Comparison of ENCODE assay signal across 10 mouse cellular contexts in the genomic region with DNA sequence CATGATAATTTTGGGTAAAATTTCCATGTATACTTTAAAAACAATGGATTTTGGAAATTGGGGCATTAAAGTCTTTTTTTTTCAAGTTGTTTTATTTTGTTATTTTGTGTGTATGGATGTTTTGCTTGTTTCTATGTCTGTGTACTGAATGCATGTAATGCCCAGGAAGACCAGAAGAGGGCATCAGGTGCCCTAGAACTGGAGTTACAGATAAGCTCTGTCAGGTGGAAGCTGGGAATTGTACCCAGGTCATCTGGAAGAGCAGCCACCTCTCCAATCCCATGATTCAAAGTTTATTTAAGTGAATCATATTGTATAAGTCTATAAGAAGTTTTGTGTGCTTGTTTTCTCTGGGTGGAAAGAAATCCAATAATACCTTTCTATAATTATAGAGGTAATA.
DNase-seq lines count a peak whose midpoint lies in the region; ATAC-seq lines count a peak whose summit lies in the region.
"Had no signal": no experiment of that assay in that cellular context is flagged by ENCODE, and none has a peak within 500 bp of the region (broad histone marks: within the 10 kb centered on the region; RNA-seq: fewer than 3 reads in every experiment).

No protein-coding gene starts in this region.

- no peaks in the 10 kb centered on the region for H3K4me1 ChIP-seq in embryonic facial prominence, embryonic 11.5 days (ENCODE audit: control insufficient read depth, insufficient read depth, low read length)
- H3K4me1 ChIP-seq in embryonic facial prominence, embryonic 10.5 days, result 0 out of 2 replicates have a peak, but pooled peaks cover 4% of the 10 kb centered on the region
- H3K4me1 ChIP-seq: midbrain, embryonic 15.5 days had no signal

- H3K4me3 ChIP-seq in embryonic facial prominence, embryonic 11.5 days (ENCODE audit: low read depth, low read length), result no peak overlapping the region
- H3K4me3 ChIP-seq in embryonic facial prominence, embryonic 10.5 days, result no peak overlapping the region
- H3K4me3 ChIP-seq: hindbrain, embryonic 15.5 days; midbrain, embryonic 15.5 days had no signal

- no peak overlapping the region for H3K27ac ChIP-seq in embryonic facial prominence, embryonic 11.5 days (replicated peaks; ENCODE audit: low read depth, low read length)
- H3K27ac ChIP-seq in embryonic facial prominence, embryonic 10.5 days (replicated peaks), result no peak overlapping the region
- H3K27ac ChIP-seq: hindbrain, embryonic 15.5 days; midbrain, embryonic 15.5 days had no signal

- H3K36me3 ChIP-seq in embryonic facial prominence, embryonic 11.5 days (replicated peaks; ENCODE audit: control insufficient read depth, insufficient read depth, low read depth, low read length), result no peaks in the 10 kb centered on the region
- H3K36me3 ChIP-seq in embryonic facial prominence, embryonic 10.5 days (replicated peaks), result no peaks in the 10 kb centered on the region
- H3K36me3 ChIP-seq: hindbrain, embryonic 15.5 days; midbrain, embryonic 15.5 days had no signal

- ATAC-seq in embryonic facial prominence, embryonic 11.5 days (replicated peaks; ENCODE audit: insufficient number of reproducible peaks, low FRiP score, low TSS enrichment, low read depth), result no peak
- ATAC-seq: midbrain, embryonic 15.5 days had no signal

- peak; percentile 36 for DNase-seq in embryonic facial prominence, embryonic 11.5 days (ENCODE audit: low spot score)
- no peak for DNase-seq in embryonic facial prominence, embryonic 10.5 days (ENCODE audit: low spot score)
- peak; percentile 14 for DNase-seq in lung, postnatal 14 days
- DNase-seq in lung, postnatal 25 days (ENCODE audit: low spot score), result no peak
- peak; percentile 15 for DNase-seq in c-Kit-positive CD71-positive TER-119-negative erythroid progenitor cells, embryonic 14.5 days (ENCODE audit: low read depth)
- DNase-seq in thymus, postnatal 14 days, result peak; percentile 21
- no peak for DNase-seq in adrenal gland, postnatal 25 days
- DNase-seq in layer of hippocampus, adult 11-12 months (ENCODE audit: low spot score), result no peak

- H3K27me3 ChIP-seq in embryonic facial prominence, embryonic 11.5 days (ENCODE audit: control insufficient read depth, insufficient read depth, low read length), result no peaks in the 10 kb centered on the region
- H3K27me3 ChIP-seq in embryonic facial prominence, embryonic 10.5 days (replicated peaks; ENCODE audit: low read depth, poor library complexity, severe bottlenecking), result no peaks in the 10 kb centered on the region
- H3K27me3 ChIP-seq: hindbrain, embryonic 15.5 days; midbrain, embryonic 15.5 days had no signal

- no peak overlapping the region for H3K9ac ChIP-seq in embryonic facial prominence, embryonic 11.5 days (replicated peaks; ENCODE audit: low read length)
- H3K9ac ChIP-seq: hindbrain, embryonic 15.5 days; midbrain, embryonic 15.5 days had no signal

- H3K9me3 ChIP-seq in embryonic facial prominence, embryonic 11.5 days (replicated peaks; ENCODE audit: control insufficient read depth, low read length), result no peaks in the 10 kb centered on the region
- no peaks in the 10 kb centered on the region for H3K9me3 ChIP-seq in embryonic facial prominence, embryonic 10.5 days
- H3K9me3 ChIP-seq: hindbrain, embryonic 15.5 days; midbrain, embryonic 15.5 days had no signal

- no peak overlapping the region for H3K4me2 ChIP-seq in embryonic facial prominence, embryonic 11.5 days (ENCODE audit: low read depth, low read length)
- H3K4me2 ChIP-seq: hindbrain, embryonic 15.5 days; midbrain, embryonic 15.5 days had no signal

Comparison
In these comparisons a context has a peak if more than half of its experiments do, and no peak if none do; other contexts are left out.
1. DNase-seq: peak in embryonic facial prominence, embryonic 11.5 days (single experiment), lung, postnatal 14 days (single experiment), c-Kit-positive CD71-positive TER-119-negative erythroid progenitor cells, embryonic 14.5 days (single experiment) and thymus, postnatal 14 days (single experiment); none in embryonic facial prominence, embryonic 10.5 days (single experiment), lung, postnatal 25 days (single experiment), adrenal gland, postnatal 25 days (single experiment) and layer of hippocampus, adult 11-12 months (single experiment).